Mouse (Mus musculus) right cerebral cortex, postnatal 14 days (tissue): Measurements from ENCODE around the gene Nr6a1.

Experiments
- DNase-seq: peaks from one replicate; pipeline ENCODE4 v3.0.0; 2022

Gene Nr6a1

DNA sequence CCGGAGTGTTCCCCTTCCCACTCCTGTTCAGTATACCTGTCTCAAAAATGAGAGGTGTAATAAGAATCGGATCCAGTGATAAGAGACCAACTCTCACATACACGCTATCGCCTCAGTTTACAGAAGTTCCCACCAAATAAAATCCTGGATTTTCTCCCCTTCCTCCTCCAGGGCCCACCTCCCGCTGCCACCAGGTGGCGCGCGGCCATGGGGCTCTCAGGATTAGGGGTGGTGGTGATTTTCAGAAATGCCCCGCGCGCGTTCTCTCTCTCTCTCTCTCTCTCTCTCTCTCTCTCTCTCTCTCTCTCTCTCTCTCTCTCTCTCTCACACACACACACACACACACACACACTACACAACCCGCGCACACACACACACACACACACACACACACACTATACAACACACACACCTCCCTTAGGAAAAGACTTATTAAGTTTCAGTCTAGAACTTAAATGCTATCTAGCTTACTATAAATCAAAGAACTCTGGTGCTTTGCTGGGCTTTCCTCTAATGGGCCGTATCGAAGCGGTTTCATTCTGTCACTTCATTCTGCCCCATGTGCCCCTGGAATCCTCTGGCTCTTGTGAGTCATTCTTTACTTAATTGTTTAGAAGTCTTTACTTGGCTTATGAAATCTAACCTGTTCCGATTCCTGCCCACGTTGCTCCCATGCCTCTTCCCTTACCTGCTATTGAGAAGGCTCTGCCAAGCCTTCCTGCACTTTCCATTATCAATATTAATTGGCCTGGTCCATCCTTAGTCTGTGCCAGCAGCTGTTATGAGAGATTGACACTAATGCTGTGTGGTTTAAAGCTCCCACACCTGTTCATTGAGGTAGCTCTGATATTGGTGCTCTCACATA, at the start of gene Nr6a1:
Gene Nr6a1 (minus strand): TSS at position 574 of the 865 bp plus-strand sequence.
- DNase-seq = peak; percentile 76

DNA sequence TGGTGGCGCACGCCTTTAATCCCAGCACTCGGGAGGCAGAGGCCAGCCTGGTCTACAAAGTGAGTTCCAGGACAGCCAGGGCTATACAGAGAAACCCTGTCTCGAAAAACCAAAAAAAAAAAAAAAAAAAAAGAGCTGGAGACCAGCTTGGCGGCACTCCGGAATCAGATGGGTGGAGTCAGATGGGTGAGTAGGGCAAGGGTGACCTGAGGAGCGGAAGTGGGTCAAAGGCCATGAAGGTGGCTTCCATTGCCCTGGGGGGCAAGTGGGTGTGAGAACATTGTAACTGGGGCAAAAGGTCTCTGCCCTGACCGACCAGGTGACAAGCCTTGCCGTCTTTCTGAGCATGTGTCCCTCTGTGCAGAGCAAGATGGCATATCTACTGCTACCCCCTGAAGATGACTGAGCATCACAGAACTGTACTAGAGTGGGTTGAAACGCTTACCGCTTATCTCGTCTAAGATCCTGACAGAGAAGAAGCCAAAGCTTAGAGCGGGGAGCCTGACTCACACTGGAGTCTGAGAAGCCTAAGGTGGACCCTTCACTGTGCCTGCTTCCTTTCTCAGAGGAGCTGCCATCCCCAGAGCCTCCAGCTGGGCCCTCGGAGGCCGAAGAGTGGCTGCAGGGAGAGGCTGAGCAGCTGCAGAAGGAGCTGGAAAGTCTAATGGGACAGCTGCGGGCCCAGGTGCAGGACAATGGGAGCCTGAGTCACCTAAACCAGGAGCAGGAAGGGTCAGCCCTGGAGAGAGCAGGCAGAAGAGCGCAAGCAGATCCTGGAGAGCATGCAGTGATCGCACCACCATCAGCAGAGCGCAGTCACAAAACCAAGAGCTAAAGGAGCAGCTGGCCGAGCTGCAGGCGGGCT, 48.7 kb upstream of the Nr6a1 start:
- DNase-seq = no peak

DNA sequence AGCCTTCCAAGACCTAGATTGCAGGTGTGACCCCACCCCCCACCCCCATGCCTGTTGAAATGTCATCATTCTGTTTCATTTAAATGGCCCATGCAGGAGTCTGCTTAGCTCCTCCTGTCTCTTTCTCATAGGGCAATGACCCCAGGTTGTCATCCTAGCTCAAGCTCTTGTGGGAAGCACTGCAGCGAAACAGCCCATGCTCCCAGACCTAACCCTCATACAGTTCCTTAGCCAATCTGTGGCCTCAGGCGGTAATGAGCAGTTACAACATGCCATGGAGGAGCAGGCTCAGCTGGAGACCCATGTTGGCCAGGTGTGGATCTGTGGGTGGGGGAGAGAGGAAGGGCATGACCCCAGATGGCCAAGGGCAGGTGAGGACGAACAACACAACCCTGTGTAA, 47.7 kb upstream of the Nr6a1 start:
- DNase-seq = no peak

GRCm38 (mm10) chr2:38974171-38974570, 46.7 kb upstream of the Nr6a1 start:
- no peak for DNase-seq

DNA sequence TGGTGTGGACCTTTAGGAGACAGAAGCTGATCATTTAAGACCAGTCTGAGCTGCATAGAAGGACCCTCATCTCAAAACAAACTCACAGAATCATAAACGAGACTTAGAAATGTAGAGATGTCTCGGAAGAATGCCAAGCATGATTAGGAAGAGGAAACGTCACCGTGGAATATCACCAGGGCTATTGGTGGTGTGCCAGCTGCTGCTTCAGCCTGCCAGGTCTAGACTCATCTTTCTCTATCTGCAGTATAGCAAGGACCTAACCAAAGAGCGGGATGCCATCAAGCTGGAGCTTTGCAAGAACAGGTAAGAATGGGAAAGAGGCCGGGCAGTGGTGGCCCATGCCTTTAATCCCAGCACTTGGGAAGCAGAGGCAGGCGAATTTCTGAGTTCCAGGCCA, 46.2 kb upstream of the Nr6a1 start:
- DNase-seq = peak; percentile 34

- DNase-seq = no peak
Observed at GRCm38 (mm10) chr2:38973223-38973622, 45.7 kb upstream of the Nr6a1 start.

DNA sequence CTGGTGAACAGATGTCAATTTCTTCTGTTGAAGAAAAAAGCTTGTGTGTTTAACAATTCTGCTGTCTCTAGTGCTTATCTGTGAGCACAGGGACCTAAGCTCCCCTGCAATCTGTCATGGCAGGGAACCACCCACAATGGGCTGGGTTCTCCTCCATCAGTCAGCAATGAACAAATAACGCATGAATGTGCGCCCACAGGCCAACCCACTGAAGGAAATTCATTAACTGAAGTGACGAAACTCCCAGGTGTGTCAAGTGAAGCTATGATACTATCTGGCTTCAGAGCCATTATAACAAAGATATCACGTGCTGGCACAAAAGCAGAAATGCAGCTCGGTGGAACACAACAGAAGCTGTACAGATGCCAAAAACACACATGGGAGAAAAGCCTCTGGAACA, 42.6 kb upstream of the Nr6a1 start:
- DNase-seq = no peak

- no peak for DNase-seq
Observed at GRCm38 (mm10) chr2:38969650-38970049, 42.2 kb upstream of the Nr6a1 start.

DNA sequence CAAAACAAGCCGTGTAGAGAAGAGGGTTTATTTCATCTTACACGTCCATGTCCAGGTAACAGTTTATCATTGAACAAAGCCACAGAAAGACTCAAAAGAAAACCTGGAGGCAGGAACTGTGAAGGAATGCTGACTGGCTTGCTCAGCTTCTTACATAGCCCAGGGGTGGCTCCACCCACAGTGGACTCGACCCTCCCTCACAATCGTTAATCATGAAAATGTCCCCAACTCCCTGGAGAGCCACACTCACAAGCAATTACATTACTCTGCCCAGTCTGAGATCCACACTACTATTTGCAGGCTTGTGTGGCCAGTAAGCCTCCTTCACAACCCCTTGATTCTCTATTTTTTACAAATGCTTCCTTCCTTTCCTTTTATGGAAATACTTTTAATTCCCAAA, 36.7 kb upstream of the Nr6a1 start:
- no peak for DNase-seq

- DNase-seq = no peak
Observed at GRCm38 (mm10) chr2:38957671-38958223, 30.3 kb upstream of the Nr6a1 start.

GRCm38 (mm10) chr2:38956062-38956461, 28.6 kb upstream of the Nr6a1 start:
- DNase-seq = no peak

GRCm38 (mm10) chr2:38953152-38953883, 25.8 kb upstream of the Nr6a1 start:
- peak; percentile 41 for DNase-seq

DNA sequence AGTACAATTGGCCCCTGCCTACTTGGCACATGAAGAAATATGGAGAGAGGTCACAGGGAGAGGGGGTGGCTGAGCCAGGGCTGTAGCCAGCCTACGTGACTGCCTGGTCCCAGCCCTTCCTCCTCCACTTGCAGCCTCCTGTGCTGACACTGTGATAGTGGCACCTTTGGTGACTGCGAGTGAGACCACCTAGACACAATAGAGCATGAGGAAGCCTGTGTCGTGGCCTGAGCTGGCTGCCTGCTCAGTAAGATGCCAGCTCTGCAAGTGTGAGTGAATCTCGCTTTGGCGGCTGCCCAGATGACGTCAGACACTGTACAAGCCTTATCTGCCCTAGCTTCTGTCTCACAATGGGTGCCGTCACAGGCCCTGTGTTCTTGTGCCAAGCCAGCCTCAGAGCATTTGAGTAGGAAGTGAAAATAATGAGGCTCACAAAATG, 22.8 kb upstream of the Nr6a1 start:
- DNase-seq = peak; percentile 85

GRCm38 (mm10) chr2:38947566-38947965, 20.1 kb upstream of the Nr6a1 start:
- DNase-seq = no peak

DNA sequence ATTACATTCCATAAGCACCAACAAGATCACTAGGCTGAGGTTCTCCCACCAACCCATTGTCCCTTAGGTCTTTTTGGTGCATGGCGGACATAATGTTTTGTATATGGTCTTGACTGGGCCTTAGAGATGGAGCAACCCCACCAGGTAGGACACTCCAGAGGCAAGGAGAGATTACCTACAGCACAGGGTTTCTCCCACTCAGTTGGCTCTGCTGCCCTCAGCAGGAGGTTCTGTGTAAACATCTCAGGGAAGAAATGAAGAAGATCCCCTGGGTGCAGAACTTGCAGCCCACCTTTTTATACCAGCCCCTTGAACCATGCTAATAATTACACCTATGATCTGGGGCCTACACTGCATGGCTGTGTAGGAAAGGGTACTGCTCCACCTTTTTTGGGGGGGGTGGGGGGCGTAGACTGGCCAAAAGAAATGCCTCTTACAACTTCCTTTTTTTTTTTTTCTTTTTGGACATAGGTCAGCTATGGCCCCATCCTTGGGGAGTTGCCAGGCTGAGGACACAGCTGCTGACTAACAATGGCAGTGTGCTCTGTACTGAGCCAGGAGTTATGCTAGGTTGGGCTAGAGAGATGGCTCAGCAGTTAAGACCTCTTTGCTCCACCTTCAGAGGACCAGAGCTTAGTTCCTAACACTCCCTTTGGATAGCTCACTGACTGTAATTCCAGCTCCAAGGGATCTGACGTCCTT, 17.1 kb upstream of the Nr6a1 start:
- no peak for DNase-seq

DNA sequence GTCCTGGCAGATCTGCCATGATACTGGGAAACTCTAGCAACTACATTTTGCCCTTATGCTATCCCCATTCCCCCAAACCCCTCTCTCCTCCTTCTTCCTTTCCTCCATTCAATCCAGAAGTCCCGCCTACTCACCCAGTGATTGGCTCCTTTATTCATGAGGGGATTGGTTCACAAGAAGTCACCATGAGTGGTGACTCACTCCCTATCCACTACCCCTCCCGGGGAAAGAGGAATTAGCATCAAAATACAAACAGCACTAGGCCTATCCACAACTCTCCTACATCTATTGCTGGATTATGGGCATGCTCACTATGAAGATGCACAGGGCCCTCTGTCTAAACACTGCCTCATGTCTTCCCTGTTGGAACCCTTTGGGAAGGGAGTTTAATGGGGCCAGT, 16.5 kb upstream of the Nr6a1 start:
- no peak for DNase-seq

- DNase-seq = no peak
Observed at GRCm38 (mm10) chr2:38943161-38943560, 15.7 kb upstream of the Nr6a1 start.

GRCm38 (mm10) chr2:38941898-38942297, 14.4 kb upstream of the Nr6a1 start:
- no peak for DNase-seq

DNA sequence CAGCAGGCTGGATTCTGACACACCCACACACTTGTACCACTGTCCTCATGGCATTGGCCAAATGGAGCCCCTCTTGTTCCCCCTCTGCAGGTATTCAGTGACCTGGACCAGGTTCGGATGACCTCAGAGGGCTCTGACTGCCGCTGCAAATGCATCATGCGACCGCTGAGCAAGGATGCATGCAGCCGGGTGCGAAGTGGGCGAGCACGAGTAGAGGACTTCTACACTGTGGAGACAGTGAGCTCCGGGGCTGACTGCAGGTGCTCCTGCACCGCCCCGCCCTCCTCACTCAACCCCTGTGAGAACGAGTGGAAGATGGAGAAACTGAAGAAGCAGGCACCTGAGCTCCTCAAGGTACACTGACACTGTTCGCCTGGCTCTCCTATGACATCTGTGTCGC, 13.9 kb upstream of the Nr6a1 start:
- DNase-seq = no peak

DNA sequence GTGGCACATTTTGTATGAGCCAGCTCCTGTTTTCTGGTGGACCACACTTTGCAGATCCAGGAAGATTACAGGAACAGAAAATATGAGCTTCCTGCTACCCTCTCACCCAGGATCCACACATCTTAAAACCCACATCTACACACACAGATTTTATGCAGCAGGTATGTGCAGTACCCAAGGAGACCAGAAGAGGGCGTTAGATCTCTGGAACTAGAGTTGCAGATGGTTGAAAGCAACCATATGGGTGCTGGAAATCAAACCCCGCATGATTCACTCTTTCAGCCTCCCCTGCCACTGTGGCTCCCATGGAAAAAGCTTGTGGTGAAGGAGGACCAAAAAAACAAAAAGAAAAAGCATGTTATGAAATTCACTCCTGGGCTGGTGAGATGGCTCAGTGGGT, 11.6 kb upstream of the Nr6a1 start:
- DNase-seq = no peak

GRCm38 (mm10) chr2:38938007-38938406, 10.5 kb upstream of the Nr6a1 start:
- DNase-seq = no peak

GRCm38 (mm10) chr2:38937396-38937795, 9.9 kb upstream of the Nr6a1 start:
- no peak for DNase-seq
